Mouse (Mus musculus): ENCODE measurements around the gene Tmem165. TPM values are rescaled to one million over a fixed set of nuclear protein-coding genes. Genes with fewer than 3 reads are reported as not detected.

Gene Tmem165
- polyA plus RNA-seq, 1 experiment = 69.8 TPM

- no peak for DNase-seq (ENCODE audit: low spot score)
Measured at GRCm38 (mm10) chr5:76245419-76245818, 61.7 kb downstream of the Tmem165 start.

DNA sequence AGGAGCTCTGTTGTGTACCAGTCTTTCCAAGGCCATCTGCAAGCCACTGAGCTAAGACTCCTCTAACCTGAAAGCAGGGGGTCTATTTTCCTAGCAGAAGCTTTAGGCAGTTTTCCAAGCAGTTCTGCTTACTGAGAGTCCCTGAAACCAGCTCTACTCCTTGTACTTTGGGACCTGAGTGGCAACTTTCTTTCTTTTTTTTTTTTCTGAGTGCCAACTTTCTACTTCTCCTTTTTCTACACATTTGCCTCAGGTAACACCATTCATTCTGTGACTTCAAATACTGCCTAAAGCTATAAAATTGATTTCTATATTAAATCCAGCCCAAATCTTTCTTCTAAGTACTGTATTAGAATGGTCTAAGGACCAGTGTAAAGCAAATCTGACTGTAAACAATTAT lies 62.9 kb downstream of the Tmem165 start:
- DNase-seq (ENCODE audit: low spot score) = no peak

DNA sequence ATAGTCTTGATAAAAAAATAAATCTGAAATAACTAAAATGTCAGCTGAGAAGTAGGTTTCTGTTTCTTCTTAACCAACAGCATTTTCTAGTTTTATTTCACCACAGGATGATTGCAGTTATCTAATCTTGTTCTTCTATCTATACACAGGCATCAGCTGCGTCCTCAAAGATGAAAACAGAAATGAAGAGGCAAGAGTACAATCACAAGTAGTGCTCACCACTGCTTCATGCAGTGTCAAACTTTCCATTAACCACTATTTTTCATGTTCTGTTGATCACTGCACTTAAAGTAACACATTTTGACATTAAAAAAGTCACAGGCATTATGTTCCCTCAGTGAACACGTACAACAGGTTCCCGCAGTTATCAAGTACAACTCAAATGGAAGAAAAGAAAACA lies 67.3 kb downstream of the Tmem165 start:
- no peak for DNase-seq (ENCODE audit: low spot score)

Other genes with a start within 250 kb of the Tmem165 start
- 11.8 and 14.6 TPM in 2 replicates for gene Kdr, start 205.4 kb upstream of the Tmem165 start, polyA plus RNA-seq (2012; rRNA removed)
- 29.6 and 31.3 TPM in 2 replicates for gene Srd5a3, start 43.6 kb upstream of the Tmem165 start, polyA plus RNA-seq (2012; rRNA removed)
- 12.7 and 14.5 TPM in 2 replicates for gene Clock, start 120.9 kb downstream of the Tmem165 start, polyA plus RNA-seq (2012; rRNA removed)
- not detected in 2 replicates for gene Pdcl2, start 147.3 kb downstream of the Tmem165 start, polyA plus RNA-seq (2012; rRNA removed)
- not detected in 2 replicates for gene Nmu, start 179.9 kb downstream of the Tmem165 start, polyA plus RNA-seq (2012; rRNA removed)

Measured in urinary bladder, adult 2 months (tissue).